Mouse (Mus musculus): ENCODE measurements at regions not wholly inside any gene's neighbourhood (a gene's known extent, or its start where the extent isn't known, plus 50 kb on each side); places are given as distances from the start of the nearest gene placed in this dataset.
A peak's percentile ranks its signal among the peaks of the same experiment; 100 is the strongest.

GRCm38 (mm10) chr7:40257733-40258376, 640.3 kb upstream of the Vstm2b start:
- DNase-seq (ENCODE audit: low spot score in 2 of 2): no peak

DNA sequence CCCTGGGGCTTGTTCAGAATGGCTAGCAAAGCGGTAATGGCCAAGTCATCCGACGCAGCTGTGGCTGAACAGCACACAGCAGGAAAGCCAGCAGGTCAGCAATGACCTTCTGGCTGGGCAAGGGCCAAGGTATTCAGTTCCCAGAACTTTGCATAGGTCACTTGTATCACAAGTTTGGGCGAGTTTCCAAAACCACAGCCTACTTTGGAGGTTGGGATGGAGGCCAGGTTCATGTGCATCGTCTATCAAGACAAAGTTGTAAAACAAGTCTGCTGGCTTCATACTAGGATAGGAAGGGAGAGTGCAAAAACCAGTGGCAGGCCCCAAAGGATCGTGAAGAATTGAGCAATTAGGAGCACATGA, 639.8 kb upstream of the Vstm2b start:
- peak; percentile 39 to 65 for DNase-seq (ENCODE audit: low spot score in 2 of 2)

DNA sequence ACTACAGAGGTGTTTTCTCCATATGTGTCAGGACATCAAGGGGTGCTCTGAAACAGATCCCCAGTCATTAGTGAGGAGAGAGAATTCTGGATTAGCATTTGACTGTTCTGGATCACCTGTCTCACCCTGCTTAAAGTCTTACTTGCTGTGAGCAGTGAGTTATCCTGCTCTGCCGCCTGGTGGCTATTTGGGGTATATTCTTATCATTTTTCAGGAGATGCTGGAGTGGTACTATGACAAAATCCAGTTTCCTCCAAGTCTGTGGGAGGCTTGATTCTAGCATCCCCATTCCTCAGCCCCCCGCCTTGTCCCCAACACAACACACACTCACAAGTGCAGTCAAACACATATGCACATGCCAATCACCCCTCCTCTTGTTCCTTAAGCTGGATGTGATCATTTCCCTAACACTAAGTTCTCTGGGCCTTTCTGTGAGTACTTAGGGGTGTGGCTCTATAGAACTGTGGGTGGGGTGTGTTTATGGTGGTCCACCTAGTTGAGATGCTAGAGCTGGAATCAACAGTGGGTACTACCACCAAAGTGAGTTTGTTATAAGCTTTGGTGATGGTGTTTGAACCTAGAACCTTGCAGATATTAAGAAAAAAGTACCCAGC, 624.6 kb upstream of the Vstm2b start:
- peak in 1 of 2 experiments; percentile 62 for DNase-seq (ENCODE audit: low spot score in 2 of 2)

- no peak for DNase-seq (ENCODE audit: low spot score in 2 of 2)
Observed at GRCm38 (mm10) chr7:40275078-40275477, 623.0 kb upstream of the Vstm2b start.

DNA sequence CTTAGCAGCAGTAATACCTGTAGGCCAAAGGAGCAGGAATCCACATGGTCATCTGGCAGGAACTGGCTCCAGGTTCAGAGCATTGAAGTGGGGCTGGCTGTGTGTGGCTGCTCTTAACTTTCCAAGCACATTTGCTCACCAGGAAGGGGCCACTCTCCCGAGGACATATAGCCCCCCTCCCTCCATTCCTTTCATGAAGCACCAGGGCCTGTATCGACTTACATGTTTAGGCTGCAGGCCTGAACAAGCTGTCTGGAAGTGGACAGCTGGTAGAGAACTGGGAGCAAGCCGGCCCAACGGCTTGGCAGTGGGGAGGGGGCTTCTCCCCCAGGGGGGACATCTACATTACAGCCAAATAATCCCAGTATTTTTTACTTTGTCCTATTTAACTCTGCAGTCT, 622.5 kb upstream of the Vstm2b start:
- no peak for DNase-seq (ENCODE audit: low spot score in 2 of 2)

GRCm38 (mm10) chr7:40276116-40276515, 622.0 kb upstream of the Vstm2b start:
- no peak for DNase-seq (ENCODE audit: low spot score in 2 of 2)

- no peak for DNase-seq (ENCODE audit: low spot score in 2 of 2)
Observed at GRCm38 (mm10) chr7:40290166-40290565, 608.0 kb upstream of the Vstm2b start.

DNA sequence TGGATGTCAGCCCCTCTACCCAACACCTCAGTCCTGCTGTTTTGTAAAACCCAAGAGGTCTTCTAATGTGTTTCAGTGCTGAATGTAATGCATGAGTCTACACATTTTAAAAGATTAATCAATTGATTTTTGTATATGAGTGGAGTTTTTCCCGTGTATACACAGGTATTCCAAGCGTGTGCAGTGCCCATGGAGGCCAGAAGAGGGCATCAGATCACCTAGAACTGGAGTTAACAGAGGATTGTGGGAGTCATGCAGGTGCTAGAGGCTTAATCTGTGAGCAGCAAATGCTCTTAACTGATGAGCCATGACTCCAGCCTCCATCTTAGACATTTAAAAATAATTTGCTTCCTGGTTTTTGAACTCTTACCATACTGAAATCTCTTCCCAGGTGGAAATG, 587.6 kb upstream of the Vstm2b start:
- DNase-seq (ENCODE audit: low spot score in 2 of 2): no peak

DNA sequence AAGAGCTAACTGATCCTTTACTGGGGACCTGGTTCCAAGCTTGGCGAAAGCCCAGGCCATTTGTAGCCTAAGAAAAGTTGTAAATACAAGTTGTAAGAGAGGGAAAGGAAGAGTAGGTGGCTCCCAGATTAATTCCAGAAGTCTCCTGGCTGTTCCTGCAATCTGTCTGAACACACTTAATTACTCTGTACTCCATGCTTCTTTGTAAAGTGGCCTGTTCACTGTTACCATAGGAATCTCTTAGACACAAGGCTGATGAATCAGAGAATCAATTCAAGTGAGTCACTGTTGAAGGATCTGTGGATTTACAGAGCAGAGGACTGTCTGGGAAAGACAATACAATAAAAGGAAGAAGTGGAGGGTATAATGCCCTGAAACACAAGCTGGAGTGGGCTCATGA, 577.0 kb upstream of the Vstm2b start:
- DNase-seq (ENCODE audit: low spot score in 2 of 2): no peak

- DNase-seq (ENCODE audit: low spot score in 2 of 2): no peak
Observed at GRCm38 (mm10) chr7:40325188-40325705, 572.9 kb upstream of the Vstm2b start.

DNA sequence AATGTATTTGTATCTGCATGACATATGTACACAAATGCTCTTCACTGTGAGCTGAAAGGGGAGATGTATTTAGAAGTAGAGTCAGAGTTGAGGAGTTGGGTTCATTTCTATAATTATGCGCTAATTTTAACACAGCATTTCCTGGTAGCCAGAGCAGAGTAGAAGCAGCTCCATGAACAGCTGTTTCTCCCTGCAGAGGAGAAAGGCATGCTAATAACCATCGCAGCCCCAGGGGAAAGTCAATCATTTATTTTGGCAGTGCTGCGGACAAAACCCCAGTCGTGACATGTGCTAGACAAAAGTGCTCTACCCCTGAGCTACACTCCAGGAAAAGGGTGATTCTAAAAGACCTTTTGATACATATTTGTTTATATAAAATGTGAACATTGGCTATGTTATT, 565.7 kb upstream of the Vstm2b start:
- DNase-seq (ENCODE audit: low spot score in 2 of 2): no peak

DNA sequence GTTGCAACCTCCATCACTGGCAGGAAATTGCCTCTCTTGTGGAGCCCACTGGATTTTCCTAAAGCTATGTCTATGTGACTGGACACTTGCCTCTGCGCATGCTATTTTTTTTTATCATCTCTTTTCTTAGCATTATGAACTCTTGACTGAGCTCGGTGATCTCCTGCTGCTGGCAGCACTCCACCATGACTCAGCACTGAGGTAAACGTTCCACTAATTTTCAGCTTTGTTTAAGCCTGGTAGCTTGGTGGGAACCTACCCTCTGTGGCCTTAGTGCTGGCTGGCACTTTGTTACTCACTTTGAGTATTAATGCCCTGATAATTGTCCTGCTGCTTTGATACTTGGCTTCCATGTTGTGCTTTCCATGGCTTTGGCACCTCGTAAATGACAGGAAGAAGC, 545.8 kb upstream of the Vstm2b start:
- DNase-seq (ENCODE audit: low spot score in 2 of 2): no peak

DNA sequence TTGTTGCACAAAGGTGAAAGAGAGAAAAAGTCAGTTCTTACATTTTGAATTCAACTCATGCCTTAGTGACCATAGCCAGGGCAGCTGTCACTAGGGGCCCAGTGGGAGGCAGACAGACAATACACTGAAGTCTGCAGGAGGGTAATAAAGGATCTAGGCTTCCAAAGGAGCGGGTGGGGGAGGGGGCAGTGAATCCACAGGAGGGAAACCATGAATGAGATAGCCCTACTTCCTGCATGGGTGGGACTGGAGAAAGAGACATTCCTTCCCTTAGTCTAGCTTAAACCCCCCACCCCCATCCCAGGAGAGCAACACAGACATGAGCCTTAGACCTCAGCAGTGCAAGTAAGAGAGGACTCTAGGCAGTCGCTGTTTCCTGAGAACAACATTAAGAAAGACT, 535.4 kb upstream of the Vstm2b start:
- DNase-seq (ENCODE audit: low spot score in 2 of 2): no peak

- no peak for DNase-seq (ENCODE audit: low spot score in 2 of 2)
Observed at GRCm38 (mm10) chr7:40372713-40373112, 525.4 kb upstream of the Vstm2b start.

- DNase-seq (ENCODE audit: low spot score in 2 of 2): no peak
Observed at GRCm38 (mm10) chr7:40377839-40378238, 520.3 kb upstream of the Vstm2b start.

DNA sequence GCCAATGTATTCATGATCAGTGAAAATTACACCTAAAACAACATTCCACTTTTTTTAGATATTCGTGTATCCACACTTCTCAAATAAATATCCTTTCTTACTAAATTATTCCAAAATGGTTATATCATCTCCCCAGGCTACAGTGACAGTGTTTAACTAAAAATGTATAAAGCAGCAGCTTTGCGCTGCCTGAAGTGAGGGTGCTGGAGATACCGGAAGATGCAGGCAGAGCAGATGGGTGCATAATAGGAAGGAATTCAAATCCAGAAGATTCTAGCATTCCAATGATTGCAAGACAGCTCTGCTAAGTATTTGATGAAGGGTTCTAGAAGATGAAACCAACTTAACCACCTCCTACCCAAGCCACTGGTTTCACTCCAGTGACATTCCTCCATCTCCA, 516.9 kb upstream of the Vstm2b start:
- DNase-seq (ENCODE audit: low spot score in 2 of 2): no peak

GRCm38 (mm10) chr7:40388152-40388551, 510.0 kb upstream of the Vstm2b start:
- DNase-seq (ENCODE audit: low spot score in 2 of 2): no peak

DNA sequence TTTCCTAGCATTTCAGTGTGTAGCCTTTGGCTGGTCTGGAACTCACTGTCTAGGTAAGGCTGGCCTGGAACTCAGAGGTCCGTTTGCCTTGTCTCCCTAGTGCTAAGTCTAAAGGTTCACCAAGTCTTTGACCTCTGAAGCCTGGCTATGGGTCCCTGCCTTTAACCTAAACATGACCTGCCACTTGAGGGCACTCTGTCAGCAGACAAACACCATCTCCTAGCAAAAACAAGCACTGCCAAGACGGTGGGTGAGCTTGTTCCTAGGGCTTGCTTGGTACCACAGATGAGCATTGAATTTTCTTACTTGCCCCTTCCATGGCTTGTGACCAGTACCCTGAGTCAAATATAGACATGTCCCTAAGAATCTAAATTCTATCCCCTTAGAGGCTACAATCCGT, 508.3 kb upstream of the Vstm2b start:
- DNase-seq (ENCODE audit: low spot score in 2 of 2): no peak

GRCm38 (mm10) chr7:40390927-40391326, 507.2 kb upstream of the Vstm2b start:
- DNase-seq (ENCODE audit: low spot score in 2 of 2): no peak

GRCm38 (mm10) chr7:40391626-40392025, 506.5 kb upstream of the Vstm2b start:
- DNase-seq (ENCODE audit: low spot score in 2 of 2): no peak

- DNase-seq (ENCODE audit: low spot score in 2 of 2): no peak
Observed at GRCm38 (mm10) chr7:40392207-40392606, 505.9 kb upstream of the Vstm2b start.

DNA sequence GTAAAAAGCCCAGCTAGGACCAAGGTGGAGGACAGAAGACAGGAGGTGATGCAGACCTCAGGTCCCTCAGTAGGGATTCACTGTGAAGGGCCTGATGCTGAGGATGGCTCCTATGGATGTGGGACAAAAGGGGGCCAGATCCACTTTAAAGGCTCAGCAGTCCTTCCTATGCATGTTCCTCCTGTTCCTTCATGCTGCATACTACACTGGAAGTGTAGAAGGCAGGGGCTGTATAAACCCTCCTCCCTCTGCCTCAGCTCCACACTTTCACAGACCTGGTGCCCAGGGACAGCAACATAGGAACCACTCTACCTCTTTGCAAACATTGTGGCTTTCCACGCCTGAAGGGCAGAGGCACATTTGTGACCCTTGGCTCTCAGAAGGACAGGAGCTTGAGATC, 505.4 kb upstream of the Vstm2b start:
- no peak for DNase-seq (ENCODE audit: low spot score in 2 of 2)

DNA sequence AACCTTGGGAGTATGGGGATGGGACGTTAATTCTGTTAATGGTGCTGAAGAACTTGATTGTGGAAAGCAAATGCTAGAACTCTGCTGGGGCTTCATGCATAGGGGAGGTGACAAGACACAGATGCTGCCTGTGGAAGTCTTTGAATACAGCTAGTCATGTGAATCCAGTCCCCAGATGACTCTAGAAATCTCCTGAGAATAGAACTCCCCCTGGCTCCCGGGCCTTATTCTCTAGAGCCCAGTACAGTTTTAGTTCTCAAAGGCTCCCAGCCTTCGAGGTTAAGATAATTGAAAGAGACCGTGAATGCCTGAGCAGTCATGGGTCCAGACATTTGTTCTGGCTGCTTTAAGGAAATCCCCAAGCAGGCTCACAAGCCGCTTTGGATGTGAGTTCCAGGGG, 499.9 kb upstream of the Vstm2b start:
- DNase-seq (ENCODE audit: low spot score in 2 of 2): no peak

DNA sequence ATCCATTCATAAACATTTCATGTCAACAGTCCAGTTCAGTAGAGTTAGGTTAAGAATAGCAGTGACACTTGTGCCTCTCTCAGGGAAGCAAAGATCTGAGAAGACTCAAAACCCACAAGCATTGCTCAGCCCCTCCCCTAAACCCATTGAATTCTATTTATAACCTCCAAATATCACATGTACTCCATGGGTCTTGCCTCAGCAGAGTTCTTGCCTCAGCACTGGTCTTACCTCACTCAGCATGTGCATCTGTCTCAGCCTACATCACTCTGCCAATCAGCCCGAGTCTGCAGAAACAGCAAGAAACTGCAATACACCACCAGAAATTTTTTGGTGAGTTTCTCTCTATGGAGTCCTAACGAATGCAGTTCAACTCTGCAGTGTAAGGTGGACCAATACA, 478.8 kb upstream of the Vstm2b start:
- DNase-seq (ENCODE audit: low spot score in 2 of 2): no peak

Measured in urinary bladder, postnatal 4 days (tissue).